Mouse (Mus musculus) MEL (cell line): Measurements from ENCODE around the gene Tshr. TPM values are rescaled to one million over a fixed set of nuclear protein-coding genes. Genes with fewer than 3 reads are reported as not detected.

Source experiments
- DNase-seq: peaks from one replicate; pipeline ENCODE4 v3.0.0; 2011; ENCODE audit warnings: low read depth, low spot score
- H3K27ac ChIP-seq: 2 replicates; pipeline ENCODE4 v1.5.1; 2012; ENCODE audit warnings: low read depth, mild to moderate bottlenecking, control low read depth, low read length, moderate library complexity; ENCODE audit not compliant: control insufficient read depth
- H3K27me3 ChIP-seq, 2 experiments: fragments of 150-350 bp in 1 of 2; sonication (generic) in 1 of 2; 2 replicates each; pipeline ENCODE4 v1.6.1; 2012; ENCODE audit warnings: low read length in 2 of 2, mild to moderate bottlenecking in 2 of 2, improper control_type of control experiment in 1 of 2, moderate library complexity in 1 of 2; ENCODE audit not compliant: insufficient read depth in 2 of 2, control insufficient read depth in 1 of 2
- H3K36me3 ChIP-seq, 2 experiments: 2 replicates each; pipeline ENCODE4 v1.6.1; 2012 to 2014; ENCODE audit warnings: low read length in 2 of 2, improper control_type of control experiment in 1 of 2, inconsistent platforms in 1 of 2, mild to moderate bottlenecking in 1 of 2; ENCODE audit not compliant: insufficient read depth in 2 of 2, control insufficient read depth in 1 of 2
- H3K4me1 ChIP-seq, 2 experiments: fragments of 150-350 bp in 1 of 2; sonication (generic) in 1 of 2; 2 replicates each; pipeline ENCODE4 v1.6.1; 2012; ENCODE audit warnings: low read length in 2 of 2, improper control_type of control experiment in 1 of 2, mild to moderate bottlenecking in 1 of 2; ENCODE audit not compliant: insufficient read depth in 2 of 2, control insufficient read depth in 1 of 2
- H3K4me3 ChIP-seq, 2 experiments: fragments of 150-350 bp in 1 of 2; sonication (generic) in 1 of 2; 2 replicates each; pipeline ENCODE4 v1.5.1; 2012; ENCODE audit warnings: low read depth in 2 of 2, low read length in 2 of 2, mild to moderate bottlenecking in 2 of 2, moderate library complexity in 2 of 2, control low read depth in 1 of 2, improper control_type of control experiment in 1 of 2; ENCODE audit not compliant: control insufficient read depth in 1 of 2, insufficient read depth in 1 of 2
- H3K79me2 ChIP-seq: 2 replicates; pipeline ENCODE4 v1.6.1; 2012; ENCODE audit warnings: mild to moderate bottlenecking, low read length, moderate library complexity; ENCODE audit not compliant: control insufficient read depth, poor library complexity, insufficient read depth
- H3K9ac ChIP-seq: 2 replicates; pipeline ENCODE4 v1.6.1; 2012; ENCODE audit warnings: low read depth, mild to moderate bottlenecking, control low read depth, low read length, moderate library complexity; ENCODE audit not compliant: control insufficient read depth, poor library complexity, severe bottlenecking
- H3K9me3 ChIP-seq: fragments of 150-350 bp; sonication (generic); replicated peaks from 2 replicates; pipeline ENCODE4 v1.6.1; 2012; ENCODE audit warnings: mild to moderate bottlenecking, low read length, improper control_type of control experiment, moderate library complexity; ENCODE audit not compliant: insufficient read depth
- BHLHE40 ChIP-seq: IDR thresholded peaks from 2 replicates; pipeline ENCODE4 v1.6.1; 2012; ENCODE audit warnings: low read depth, mild to moderate bottlenecking, inconsistent platforms, low read length, improper control_type of control experiment, borderline replicate concordance
- CHD2 ChIP-seq: IDR thresholded peaks from 2 replicates; pipeline ENCODE4 v1.6.1; 2011; ENCODE audit warnings: low read length, improper control_type of control experiment
- CTCF ChIP-seq, 3 experiments: IDR thresholded peaks in 2 of 3; conservative IDR thresholded peaks in 1 of 3; 2 replicates each; pipeline ENCODE4 v1.5.1; 2011 to 2012; ENCODE audit warnings: low read length in 3 of 3, low read depth in 2 of 3, mild to moderate bottlenecking in 2 of 3, improper control_type of control experiment in 1 of 3, inconsistent platforms in 1 of 3, mixed read lengths in 1 of 3, moderate library complexity in 1 of 3; ENCODE audit not compliant: control insufficient read depth in 1 of 3, insufficient read depth in 1 of 3, poor library complexity in 1 of 3, severe bottlenecking in 1 of 3
- E2F4 ChIP-seq: IDR thresholded peaks from 2 replicates; pipeline ENCODE4 v1.6.1; 2011; ENCODE audit warnings: low read depth, low read length, improper control_type of control experiment, borderline replicate concordance
- ELF1 ChIP-seq: IDR thresholded peaks from 2 replicates; pipeline ENCODE4 v1.6.1; 2014; ENCODE audit warnings: low read depth, mild to moderate bottlenecking, inconsistent platforms, low read length, improper control_type of control experiment, moderate library complexity
- ETS1 ChIP-seq: IDR thresholded peaks from 2 replicates; pipeline ENCODE4 v1.6.1; 2012; ENCODE audit warnings: low read depth, mild to moderate bottlenecking, inconsistent platforms, low read length, improper control_type of control experiment, moderate library complexity
- HCFC1 ChIP-seq: IDR thresholded peaks from 2 replicates; pipeline ENCODE4 v1.6.1; 2012; ENCODE audit warnings: low read depth, mild to moderate bottlenecking, inconsistent platforms, low read length, improper control_type of control experiment, moderate library complexity
- JUND ChIP-seq: IDR thresholded peaks from 2 replicates; pipeline ENCODE4 v1.6.1; 2011; ENCODE audit warnings: low read depth, mild to moderate bottlenecking, improper control_type of control experiment, low read length
- MEF2A ChIP-seq: IDR thresholded peaks from 2 replicates; pipeline ENCODE4 v1.6.1; 2014; ENCODE audit warnings: low read depth, mild to moderate bottlenecking, inconsistent platforms, low read length, improper control_type of control experiment; ENCODE audit not compliant: poor library complexity, insufficient replicate concordance, severe bottlenecking; ENCODE audit errors: extremely low read depth
- MXI1 ChIP-seq: IDR thresholded peaks from 2 replicates; pipeline ENCODE4 v1.6.1; 2011; ENCODE audit warnings: mild to moderate bottlenecking, low read depth, low read length, improper control_type of control experiment
- NELFE ChIP-seq: IDR thresholded peaks from 2 replicates; pipeline ENCODE4 v1.6.1; 2011; ENCODE audit warnings: low read depth, low read length, improper control_type of control experiment
- NRF1 ChIP-seq: IDR thresholded peaks from 2 replicates; pipeline ENCODE4 v1.6.1; 2014; ENCODE audit warnings: low read depth, mild to moderate bottlenecking, inconsistent platforms, low read length, improper control_type of control experiment, moderate library complexity; ENCODE audit not compliant: poor library complexity, insufficient read depth, severe bottlenecking
- POLR2A ChIP-seq, 2 experiments: IDR thresholded peaks; 2 replicates each; pipeline ENCODE4 v1.6.1; 2011 to 2012; ENCODE audit warnings: low read length in 2 of 2, mild to moderate bottlenecking in 2 of 2, control low read depth in 1 of 2, improper control_type of control experiment in 1 of 2, low read depth in 1 of 2, moderate library complexity in 1 of 2; ENCODE audit not compliant: control insufficient read depth in 1 of 2, insufficient read depth in 1 of 2, poor library complexity in 1 of 2
- POLR2AphosphoS2 ChIP-seq: IDR thresholded peaks from 2 replicates; pipeline ENCODE4 v1.6.1; 2011; ENCODE audit warnings: low read length, improper control_type of control experiment
- POLR2AphosphoS5 ChIP-seq: IDR thresholded peaks from 2 replicates; pipeline ENCODE4 v1.6.1; 2012; ENCODE audit warnings: low read depth, borderline replicate concordance, mild to moderate bottlenecking, inconsistent platforms, low read length, moderate library complexity, mixed read lengths
- RAD21 ChIP-seq: IDR thresholded peaks from 2 replicates; pipeline ENCODE4 v1.6.1; 2011; ENCODE audit warnings: mild to moderate bottlenecking, low read depth, low read length, improper control_type of control experiment
- SMC3 ChIP-seq: IDR thresholded peaks from 2 replicates; pipeline ENCODE4 v1.6.1; 2011; ENCODE audit warnings: low read depth, low read length, improper control_type of control experiment
- TAL1 ChIP-seq: IDR thresholded peaks from 2 replicates; pipeline ENCODE4 v1.6.1; 2012; ENCODE audit warnings: mild to moderate bottlenecking, inconsistent platforms, low read length, moderate library complexity, mixed read lengths
- TCF12 ChIP-seq: IDR thresholded peaks from 2 replicates; pipeline ENCODE4 v1.6.1; 2014; ENCODE audit warnings: low read depth, mild to moderate bottlenecking, inconsistent platforms, low read length, improper control_type of control experiment, moderate library complexity
- UBTF ChIP-seq: IDR thresholded peaks from 2 replicates; pipeline ENCODE4 v1.6.1; 2012; ENCODE audit warnings: low read depth, mild to moderate bottlenecking, inconsistent platforms, low read length, improper control_type of control experiment, moderate library complexity, borderline replicate concordance; ENCODE audit not compliant: insufficient read depth
- USF2 ChIP-seq, 2 experiments: IDR thresholded peaks; 2 replicates each; pipeline ENCODE4 v1.6.1; 2011 to 2012; ENCODE audit warnings: improper control_type of control experiment in 2 of 2, low read length in 2 of 2, borderline replicate concordance in 1 of 2, inconsistent platforms in 1 of 2, low read depth in 1 of 2, mild to moderate bottlenecking in 1 of 2; ENCODE audit not compliant: insufficient read depth in 1 of 2
- ZC3H11A ChIP-seq: IDR thresholded peaks from 2 replicates; pipeline ENCODE4 v1.6.1; 2012; ENCODE audit warnings: low read depth, mild to moderate bottlenecking, inconsistent platforms, low read length, improper control_type of control experiment
- ZKSCAN1 ChIP-seq: IDR thresholded peaks from 2 replicates; pipeline ENCODE4 v1.6.1; 2012; ENCODE audit warnings: low read depth, mild to moderate bottlenecking, inconsistent platforms, low read length, improper control_type of control experiment, moderate library complexity
- ZNF384 ChIP-seq: IDR thresholded peaks from 2 replicates; pipeline ENCODE4 v1.6.1; 2012; ENCODE audit warnings: low read depth, mild to moderate bottlenecking, inconsistent platforms, low read length, improper control_type of control experiment
- polyA plus RNA-seq, 2 experiments: library from polyadenylated mRNA; stranded (reverse) in 1 of 2; unstranded in 1 of 2; fragments of >175 nt in 1 of 2; fragments of >200 nt in 1 of 2; gene quantifications; 2 replicates each; pipeline versions ENCODE4 v1.2.1 to v1.2.4; 2012; ENCODE audit warnings: low replicate concordance in 2 of 2, low read depth in 1 of 2; ENCODE audit not compliant: insufficient read length in 2 of 2, insufficient read depth in 1 of 2, missing spikeins in 1 of 2
- total RNA-seq: library from RNA; depleted of rRNA; stranded (reverse); fragments of 300-350 nt; gene quantifications from 2 replicates; pipeline ENCODE4 v1.2.3, GENCODE M21; 2012

Gene Tshr
- total and polyA plus RNA-seq, 3 experiments = not detected

DNA sequence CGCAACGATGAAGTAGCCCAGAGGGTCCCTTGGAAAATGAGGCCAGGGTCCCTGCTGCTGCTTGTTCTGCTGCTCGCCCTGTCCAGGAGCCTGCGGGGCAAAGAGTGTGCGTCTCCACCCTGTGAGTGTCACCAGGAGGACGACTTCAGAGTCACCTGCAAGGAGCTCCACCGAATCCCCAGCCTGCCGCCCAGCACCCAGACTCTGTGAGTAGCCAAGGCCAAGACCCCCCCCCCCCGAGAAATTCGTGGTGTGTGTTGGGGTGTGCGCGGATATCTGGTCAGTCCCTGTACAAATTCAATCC is 16.6 kb downstream of the Tshr start:
- no peaks in the 10 kb centered on the region for H3K36me3 ChIP-seq

DNA sequence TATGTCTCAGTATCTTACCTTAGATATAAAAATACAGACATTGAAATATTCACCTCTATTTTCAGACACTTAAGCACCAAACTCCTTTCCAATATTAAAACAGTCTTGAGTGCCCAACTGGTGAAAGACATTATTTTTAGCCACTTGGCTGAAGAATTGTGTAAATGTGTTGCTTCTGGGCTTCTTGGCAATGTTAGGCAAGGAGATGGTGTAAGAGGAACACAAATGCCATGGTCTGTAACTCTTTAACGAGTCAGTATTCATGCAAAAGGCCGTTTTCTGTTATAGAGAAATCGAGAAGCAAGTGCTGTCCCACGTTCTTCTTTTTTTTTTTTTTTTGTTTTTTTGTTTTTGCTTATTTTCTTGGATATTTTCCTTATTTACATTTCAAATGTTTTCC is 25.9 kb downstream of the Tshr start:
- Histone ChIP-seq H3K9me3 (no peaks in the 10 kb centered on the region), H3K27ac (no peak overlapping the region), H3K4me3 (no peak overlapping the region), H3K36me3 (no peaks in the 10 kb centered on the region), H3K4me1 (no peaks in the 10 kb centered on the region), H3K27me3 (no peaks in the 10 kb centered on the region; a peak in 2 of 4 replicates), H3K9ac (no peak overlapping the region), H3K79me2 (no peaks in the 10 kb centered on the region)
- TF ChIP-seq ZKSCAN1 (no peak), RAD21 (no peak), POLR2A (IDR thresholded peaks at IDR 0.05; ENCODE audit: control insufficient read depth in 1 of 2, insufficient read depth in 1 of 2, low read depth in 1 of 2, low read length in 2 of 2, poor library complexity in 1 of 2) (no peak), ZNF384 (no peak), CTCF (IDR thresholded peaks at IDR 0.05 in 2 of 3, conservative IDR thresholded peaks at IDR 0.05 in 1 of 3; ENCODE audit: control insufficient read depth in 1 of 3, insufficient read depth in 1 of 3, low read depth in 2 of 3, low read length in 3 of 3, poor library complexity in 1 of 3, severe bottlenecking in 1 of 3) (no peak), HCFC1 (no peak), USF2 (IDR thresholded peaks at IDR 0.05; ENCODE audit: borderline replicate concordance in 1 of 2, insufficient read depth in 1 of 2, low read depth in 1 of 2, low read length in 2 of 2) (no peak), ETS1 (no peak), BHLHE40 (no peak), POLR2AphosphoS5 (no peak), E2F4 (no peak), NRF1 (no peak)
- DNase-seq = no peak

More for the DNA sequence above, 16.6 kb downstream of the Tshr start:
- no peak overlapping the region for H3K4me3 ChIP-seq
- H3K79me2 ChIP-seq = no peaks in the 10 kb centered on the region
- TF ChIP-seq RAD21 (no peak), JUND (no peak), ETS1 (no peak), NRF1 (no peak), CHD2 (no peak), POLR2AphosphoS2 (no peak), UBTF (no peak), ZC3H11A (no peak), TAL1 (no peak), MEF2A (no peak), MXI1 (no peak), SMC3 (no peak), TCF12 (no peak), NELFE (no peak), ELF1 (no peak), BHLHE40 (no peak)
- no peak for DNase-seq
- H3K4me1 ChIP-seq = no peaks in the 10 kb centered on the region
- H3K27me3 ChIP-seq = no peaks in the 10 kb centered on the region; a peak in 1 of 4 replicates
- H3K9ac ChIP-seq = no peak overlapping the region
- H3K9me3 ChIP-seq = no peaks in the 10 kb centered on the region
- H3K27ac ChIP-seq = no peak overlapping the region
